Mouse (Mus musculus) activated CD4-positive, CD25-positive, alpha-beta regulatory T cell, adult 4 months (primary cell): ENCODE measurements around the gene Sh3glb2. TPM values are rescaled to one million over a fixed set of nuclear protein-coding genes. Genes with fewer than 3 reads are reported as not detected.

ENCODE experiments used
- ATAC-seq: one replicate; pipeline ENCODE4 v1.8.0; 2017
- polyA plus RNA-seq, 2 experiments: library from polyadenylated mRNA; unstranded; fragments of 100-300 nt; shearing (Covaris generic); gene quantifications; one replicate each; pipeline ENCODE4 v1.2.1; 2017

Gene Sh3glb2
- polyA plus RNA-seq: 100 to 1,000 TPM in 1 of 2 experiments, 10 to 100 TPM in 1; 80.5 to 105 TPM

DNA sequence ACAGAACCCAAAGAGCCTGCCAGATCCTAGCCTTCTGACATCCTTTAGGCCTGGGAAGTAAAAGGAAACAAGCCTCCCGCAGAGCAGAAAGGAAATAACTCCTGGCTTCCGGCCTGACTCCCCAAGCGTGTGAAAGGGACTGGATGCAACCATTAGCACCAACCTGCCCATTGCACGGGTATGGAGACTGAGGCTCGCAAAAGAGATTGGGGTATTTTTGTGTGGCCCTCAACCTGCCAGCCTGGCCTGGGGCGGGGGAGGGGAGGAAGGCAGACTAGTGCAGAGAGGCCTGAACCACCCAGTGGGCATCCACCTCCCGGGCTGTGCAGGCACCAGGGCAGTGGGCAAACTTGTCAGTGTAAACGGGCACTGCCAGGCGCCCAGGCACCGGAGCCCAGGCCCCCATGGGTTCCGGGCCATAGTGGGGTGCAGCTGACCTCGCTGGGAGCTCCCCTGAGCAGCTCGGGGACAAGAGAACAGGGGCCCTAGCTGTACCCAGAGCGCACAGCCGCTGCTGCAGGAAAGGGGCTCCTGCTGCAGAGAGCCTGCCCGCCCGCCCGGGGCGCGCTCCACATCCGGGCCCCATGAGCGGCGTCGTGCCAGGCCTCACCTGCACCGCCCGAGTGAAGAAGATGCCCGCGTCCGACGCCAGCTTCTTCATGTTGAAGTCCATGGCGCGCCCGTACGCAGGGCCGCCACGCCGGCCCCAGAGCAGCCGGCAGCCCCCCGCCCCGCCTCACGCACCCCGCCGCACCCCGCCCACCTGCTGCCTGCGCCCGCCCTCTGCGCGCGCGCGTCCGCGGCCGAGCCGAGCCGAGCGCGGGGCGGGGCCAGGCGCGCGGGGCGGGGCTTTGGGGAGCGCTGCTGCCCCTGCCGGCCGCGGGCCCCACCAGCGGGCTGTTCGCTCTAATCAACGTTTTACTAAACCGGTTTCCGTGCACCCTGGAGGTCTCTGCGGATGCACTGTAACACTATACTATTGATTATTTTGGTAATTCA lies at the start of gene Sh3glb2:
Gene Sh3glb2, minus strand, starts transcription at position 805 of the 999 bp plus-strand sequence.
- peak; percentile 78 for ATAC-seq

DNA sequence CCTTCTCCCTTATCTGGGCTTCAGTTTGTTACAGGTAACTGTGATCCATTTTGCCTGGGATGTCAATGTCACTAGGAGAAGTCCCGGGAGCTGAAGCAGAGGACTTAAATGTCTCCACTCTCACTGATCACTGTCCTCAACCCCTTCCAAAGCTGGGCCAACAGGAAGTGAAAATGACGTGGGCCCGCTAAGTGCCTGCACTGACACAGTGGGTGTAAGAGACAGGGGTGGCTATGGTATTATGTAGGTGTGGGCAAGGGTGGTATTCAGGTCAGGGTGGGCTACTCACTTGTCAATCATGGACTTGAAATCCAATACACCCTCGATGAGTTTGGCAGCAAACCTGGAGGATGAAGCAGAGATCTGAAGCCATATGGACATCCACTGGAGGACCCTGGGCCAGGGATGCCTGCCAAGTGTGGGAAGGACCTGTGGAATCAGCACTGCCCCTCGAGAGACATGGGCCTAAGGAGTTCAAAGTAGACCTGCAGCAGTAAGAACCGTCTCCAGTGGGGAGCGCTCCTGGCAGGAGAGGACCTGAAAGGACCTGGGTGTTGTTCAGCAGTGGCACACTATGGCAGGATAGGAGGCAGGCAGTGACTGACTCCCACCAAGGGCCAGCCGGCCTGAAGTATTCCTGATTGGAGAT lies 49.4 kb upstream of the Sh3glb2 start:
- no peak for ATAC-seq

- ATAC-seq: no peak
Measured at GRCm38 (mm10) chr2:30407778-30408177, 48.6 kb upstream of the Sh3glb2 start.

- no peak for ATAC-seq
Measured at GRCm38 (mm10) chr2:30407221-30407620, 48.1 kb upstream of the Sh3glb2 start.

DNA sequence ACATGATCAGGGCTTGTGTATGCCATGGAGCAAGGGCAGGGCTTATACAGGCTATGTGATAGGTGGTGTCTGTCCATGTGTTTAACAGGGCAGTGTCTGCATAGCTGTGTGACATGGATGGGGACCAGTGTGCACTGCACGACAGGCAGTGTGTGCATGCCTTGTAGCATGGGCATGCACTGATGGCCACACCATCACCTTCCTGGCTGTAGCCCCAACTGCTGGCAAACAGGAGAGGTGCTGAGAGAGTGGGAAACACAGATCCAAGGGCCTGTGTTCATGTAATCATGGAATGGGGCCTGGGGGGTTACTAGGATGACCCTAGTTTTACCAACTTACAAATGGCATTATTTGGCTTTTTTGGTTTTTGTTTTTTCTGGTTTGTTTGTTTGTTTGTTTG lies 44.7 kb upstream of the Sh3glb2 start:
- ATAC-seq: no peak

- ATAC-seq: no peak
Measured at GRCm38 (mm10) chr2:30402843-30403242, 43.7 kb upstream of the Sh3glb2 start.

- no peak for ATAC-seq
Measured at GRCm38 (mm10) chr2:30402351-30402826, 43.3 kb upstream of the Sh3glb2 start.

GRCm38 (mm10) chr2:30401581-30401980 lies 42.4 kb upstream of the Sh3glb2 start:
- no peak for ATAC-seq

- ATAC-seq: no peak
Measured at GRCm38 (mm10) chr2:30399191-30400171, 40.3 kb upstream of the Sh3glb2 start.

GRCm38 (mm10) chr2:30397986-30398512 lies 38.9 kb upstream of the Sh3glb2 start:
- no peak for ATAC-seq

DNA sequence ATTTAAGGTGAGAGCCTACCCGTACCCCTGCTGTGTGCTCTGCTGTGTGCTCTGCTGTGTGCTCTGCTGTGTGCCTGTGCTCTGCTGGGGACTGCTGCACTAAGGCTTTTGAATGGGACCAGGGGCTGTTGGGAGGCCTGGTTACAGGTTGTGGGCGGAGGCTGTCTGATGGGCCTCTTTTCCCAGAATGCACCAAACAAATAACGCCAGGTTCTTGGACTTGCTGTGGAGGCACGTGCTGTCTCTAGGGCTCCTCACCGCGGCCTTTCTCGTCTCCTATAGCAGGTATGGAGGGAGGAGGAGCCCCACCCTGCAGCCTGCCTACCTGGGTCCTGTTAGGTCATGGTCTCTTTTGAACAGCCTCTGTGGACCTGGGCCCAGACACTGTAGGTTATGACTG lies 37.1 kb upstream of the Sh3glb2 start:
- no peak for ATAC-seq

DNA sequence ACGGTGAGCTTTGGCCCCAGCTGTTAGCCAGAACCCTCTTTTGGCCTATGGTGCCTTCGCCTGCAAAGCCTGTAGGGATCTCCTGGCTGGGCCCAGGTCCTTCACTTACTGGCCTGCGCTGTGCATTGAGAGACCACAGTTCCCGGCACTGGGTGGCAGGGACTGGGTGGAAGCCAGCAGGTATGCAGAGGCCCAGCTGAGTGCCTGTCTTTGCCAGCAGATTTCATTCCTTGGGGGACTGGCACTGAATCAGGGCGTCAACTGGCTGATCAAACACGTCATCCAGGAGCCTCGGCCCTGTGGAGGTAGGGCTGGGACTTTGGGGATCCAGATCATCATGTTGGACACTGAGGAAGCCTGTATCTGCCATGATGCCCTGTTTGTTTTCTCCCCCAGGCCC lies 36.6 kb upstream of the Sh3glb2 start:
- no peak for ATAC-seq

GRCm38 (mm10) chr2:30393370-30393656 lies 34.2 kb upstream of the Sh3glb2 start:
- no peak for ATAC-seq

DNA sequence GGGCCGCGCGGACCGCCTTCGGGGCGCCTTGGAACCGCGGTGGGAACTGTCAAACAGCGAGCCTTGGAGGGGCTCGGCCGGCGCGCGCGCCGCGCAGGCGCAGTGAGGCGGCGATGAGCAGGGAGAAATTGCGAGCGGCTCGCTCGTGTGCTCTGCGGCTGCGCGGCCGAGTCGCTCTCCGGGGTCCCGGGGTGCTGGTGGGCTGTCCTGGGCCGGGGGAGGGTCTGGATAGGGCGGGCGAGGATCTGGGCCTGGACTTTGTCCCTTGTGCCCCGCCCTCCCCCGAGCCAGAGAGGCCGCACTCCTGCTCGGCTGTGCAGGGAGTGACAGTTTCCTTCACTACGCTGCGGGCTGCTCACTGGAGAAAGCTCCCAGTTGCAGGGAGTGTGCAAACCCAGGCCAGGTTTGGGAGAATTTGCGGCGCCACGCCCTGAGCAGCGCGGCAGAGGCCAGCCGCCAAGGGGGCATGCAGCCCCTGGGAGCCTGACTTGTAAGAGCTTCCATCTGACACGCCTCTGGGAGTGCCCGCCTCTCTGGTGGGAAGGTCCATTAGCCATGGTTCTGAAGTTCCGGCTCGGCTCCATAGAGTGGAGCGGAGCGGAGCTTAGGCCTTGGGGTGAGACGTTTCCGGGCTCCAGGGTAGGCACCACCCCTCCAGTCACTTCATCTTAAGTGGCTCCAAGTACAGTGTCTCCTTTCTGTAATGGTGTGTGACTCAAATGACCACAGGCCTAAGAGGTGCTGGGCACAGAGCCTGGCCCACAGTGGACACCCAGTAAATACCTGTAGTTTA lies 33.6 kb upstream of the Sh3glb2 start:
- ATAC-seq: peak; percentile 9

DNA sequence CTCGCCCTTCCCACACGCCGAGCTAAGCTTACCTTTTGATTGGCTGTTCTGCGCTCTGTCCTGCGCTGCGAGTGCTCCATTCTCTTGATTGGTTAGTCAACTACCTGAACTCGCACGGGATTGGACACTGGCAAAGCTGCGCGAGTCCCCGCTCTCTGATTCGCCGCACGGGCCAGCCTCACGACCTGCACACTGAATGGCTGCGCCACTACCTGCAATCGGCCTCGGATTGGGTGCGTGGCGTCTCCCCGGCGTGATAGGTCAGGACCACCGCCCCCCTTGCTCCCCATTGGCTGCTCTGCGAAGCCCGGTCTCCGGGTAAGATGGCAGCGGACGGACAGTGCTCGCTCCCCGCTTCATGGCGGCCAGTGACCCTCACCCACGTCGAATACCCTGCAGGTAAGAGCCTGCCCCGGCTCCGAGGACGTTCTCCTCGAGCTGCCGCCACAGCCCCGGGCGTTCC lies 33.0 kb upstream of the Sh3glb2 start, which contains the start of gene Dolpp1:
Gene Dolpp1, plus strand, starts transcription at position 141 of the 463 bp plus-strand sequence.
- ATAC-seq: peak; percentile 97

GRCm38 (mm10) chr2:30389000-30389399 lies 29.9 kb upstream of the Sh3glb2 start:
- no peak for ATAC-seq

DNA sequence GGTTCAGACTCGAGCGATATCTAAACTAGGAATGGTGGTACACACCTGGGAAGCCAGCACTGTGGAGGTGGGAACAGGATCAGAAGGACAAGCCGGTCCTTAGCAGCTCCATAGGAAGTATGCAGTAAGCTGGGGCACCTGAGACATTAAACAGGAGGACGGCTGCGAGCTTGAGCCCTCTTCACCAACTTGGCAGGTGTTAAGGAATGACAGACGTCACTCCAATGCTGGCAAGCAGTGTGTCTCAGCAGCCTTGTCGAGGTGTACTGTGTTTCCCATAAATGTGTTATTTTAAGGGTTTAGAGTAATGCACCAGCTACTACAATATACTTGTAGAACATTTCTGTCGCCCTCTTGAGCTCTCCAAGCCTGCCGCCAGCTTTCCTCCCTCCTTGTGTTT lies 27.8 kb upstream of the Sh3glb2 start:
- ATAC-seq: no peak

- no peak for ATAC-seq
Measured at GRCm38 (mm10) chr2:30385591-30385990, 26.5 kb upstream of the Sh3glb2 start.

DNA sequence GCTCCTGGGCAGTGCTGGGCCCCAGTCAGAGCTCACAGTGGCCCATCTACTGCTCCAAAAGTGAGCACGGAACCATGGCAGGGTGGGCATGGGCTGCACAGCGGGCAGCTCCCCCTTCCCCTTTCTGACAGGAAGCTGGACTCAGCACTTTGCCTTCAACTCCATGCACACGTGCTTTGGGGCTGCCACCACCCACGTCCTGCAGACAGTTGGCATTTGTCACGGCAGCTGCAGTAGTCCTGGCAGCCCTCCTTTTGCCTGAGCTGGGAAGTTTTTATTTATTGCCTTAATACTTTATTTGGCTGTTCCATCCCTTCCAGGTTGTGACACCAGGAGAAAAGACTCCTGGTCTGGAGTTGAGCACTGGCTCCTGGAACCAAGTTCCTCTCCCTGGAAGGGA lies 25.7 kb upstream of the Sh3glb2 start:
- ATAC-seq: no peak

- no peak for ATAC-seq
Measured at GRCm38 (mm10) chr2:30381377-30381725, 22.2 kb upstream of the Sh3glb2 start.
